Mouse (Mus musculus) midbrain, embryonic 11.5 days (tissue): ENCODE measurements around the gene Zbtb37. TPM values are rescaled to one million over a fixed set of nuclear protein-coding genes. Genes with fewer than 3 reads are reported as not detected.
"Not testable (repeated sequence)": the region's sequence is repeated elsewhere in the genome, so short reads cannot be mapped to it uniquely, and the experiment has no call there.

Experiments
- ATAC-seq: fragments of 200-750 bp; cut with Nextera tagmentation; 2 replicates; pipeline ENCODE4 v1.8.0; 2017; ENCODE audit warnings: moderate TSS enrichment, moderate library complexity; ENCODE audit not compliant: low FRiP score
- DNase-seq: peaks from one replicate; pipeline ENCODE4 v3.0.0; 2015; ENCODE audit warnings: low spot score; ENCODE audit errors: missing footprints
- H3K27ac ChIP-seq: fragments of 300-500 bp; sonication (generic); 2 replicates; pipeline ENCODE4 v1.5.1; 2014; ENCODE audit warnings: low read depth, low read length
- H3K27me3 ChIP-seq: fragments of 300-500 bp; sonication (generic); 2 replicates; pipeline ENCODE4 v1.6.1; 2014; ENCODE audit warnings: mild to moderate bottlenecking, low read length, moderate library complexity, mixed read lengths; ENCODE audit not compliant: control insufficient read depth, insufficient read depth
- H3K36me3 ChIP-seq: fragments of 300-500 bp; sonication (generic); 2 replicates; pipeline ENCODE4 v1.6.1; 2014; ENCODE audit warnings: mild to moderate bottlenecking, low read length, moderate library complexity, mixed read lengths; ENCODE audit not compliant: control insufficient read depth, insufficient read depth
- H3K4me1 ChIP-seq: fragments of 300-500 bp; sonication (generic); 2 replicates; pipeline ENCODE4 v1.6.1; 2014; ENCODE audit warnings: low read length; ENCODE audit not compliant: control insufficient read depth, insufficient read depth
- H3K4me2 ChIP-seq: fragments of 300-500 bp; sonication (generic); 2 replicates; pipeline ENCODE4 v1.6.1; 2014; ENCODE audit warnings: mild to moderate bottlenecking, moderate library complexity
- H3K4me3 ChIP-seq: fragments of 300-500 bp; sonication (generic); 2 replicates; pipeline ENCODE4 v1.5.1; 2014; ENCODE audit warnings: low read depth, low read length
- H3K9ac ChIP-seq: fragments of 300-500 bp; sonication (generic); 2 replicates; pipeline ENCODE4 v1.6.1; 2014; ENCODE audit warnings: low read length
- H3K9me3 ChIP-seq: fragments of 300-500 bp; sonication (generic); 2 replicates; pipeline ENCODE4 v1.6.1; 2016; ENCODE audit warnings: low read length; ENCODE audit not compliant: control insufficient read depth
- WGBS: fragments of 180-500 bp; shearing (Covaris S2); extraction: QIAGEN DNeasy Blood & Tissue Kit; methylation state at CpG from one replicate; pipeline ENCODE4 v1.1.7; 2014; 5-methylcytosine and 5-hydroxymethylcytosine counted together
- polyA plus RNA-seq: library from polyadenylated mRNA; unstranded; fragments of >200 nt; fragmentation: Nextera tagmentation; extraction: Ambion mirVana; gene quantifications from 2 replicates; pipeline ENCODE4 v1.2.1, GENCODE M21; 2014

Zbtb37 gene
- polyA plus RNA-seq, 1 experiment from 2014 or later: 15.0 TPM

GRCm38 (mm10) chr1:161036411-161036841 lies 1.8 kb upstream of the Zbtb37 start:
- Histone ChIP-seq H3K4me1 (peaks cover 17% of the 10 kb centered on the region), H3K27ac (peak overlapping the region; percentile 68), H3K36me3 (peaks cover 12% of the 10 kb centered on the region; the same call in 1 of the 2 replicates), H3K9ac (peak overlapping the region; percentile 87), H3K4me2 (peak overlapping the region; percentile 92), H3K27me3 (no peaks in the 10 kb centered on the region), H3K4me3 (peak overlapping the region; percentile 70), H3K9me3 (no peaks in the 10 kb centered on the region)
- DNase-seq (peak; percentile 92), ATAC-seq (no peak)
- WGBS: 0% methylated on average over 5 of the region's 5 CpGs

- peak overlapping the region; percentile 70 for H3K4me3 ChIP-seq
- peaks cover 12% of the 10 kb centered on the region; the same call in 1 of the 2 replicates for H3K36me3 ChIP-seq
- H3K27ac ChIP-seq: peak overlapping the region; percentile 68
- peak overlapping the region; percentile 87 for H3K9ac ChIP-seq
- 0% methylated on average over 6 of the region's 6 CpGs for WGBS
- peak overlapping the region; percentile 92 for H3K4me2 ChIP-seq
- H3K9me3 ChIP-seq: no peaks in the 10 kb centered on the region
- DNase-seq: no peak
- H3K27me3 ChIP-seq: no peaks in the 10 kb centered on the region
- ATAC-seq: no peak
- H3K4me1 ChIP-seq: peaks cover 17% of the 10 kb centered on the region
Observed at GRCm38 (mm10) chr1:161035786-161036404, 1.2 kb upstream of the Zbtb37 start.

GRCm38 (mm10) chr1:161035281-161035785 lies 684 bp upstream of the Zbtb37 start:
- Histone ChIP-seq H3K4me1 (peaks cover 17% of the 10 kb centered on the region), H3K27ac (peak overlapping the region; percentile 68), H3K9me3 (no peaks in the 10 kb centered on the region), H3K36me3 (peaks cover 12% of the 10 kb centered on the region; the same call in 1 of the 2 replicates), H3K9ac (peak overlapping the region; percentile 87), H3K4me3 (peak overlapping the region; percentile 70), H3K27me3 (no peaks in the 10 kb centered on the region), H3K4me2 (peak overlapping the region; percentile 92)
- 0% methylated on average over 14 of the region's 14 CpGs for WGBS
- DNase-seq: no peak
- peak; percentile 31 for ATAC-seq

- WGBS: 3% methylated on average over 21 of the region's 21 CpGs
Observed at GRCm38 (mm10) chr1:161033856-161034434, 704 bp downstream of the Zbtb37 start.

GRCm38 (mm10) chr1:161032345-161032744 lies 2.3 kb downstream of the Zbtb37 start:
- DNase-seq (no peak), ATAC-seq (no peak)
- Histone ChIP-seq H3K27ac (no peak overlapping the region), H3K9ac (no peak overlapping the region), H3K9me3 (no peaks in the 10 kb centered on the region), H3K4me1 (peaks cover 4% of the 10 kb centered on the region; the same call in 1 of the 2 replicates), H3K4me3 (no peak overlapping the region), H3K4me2 (no peak overlapping the region), H3K36me3 (peaks cover 13% of the 10 kb centered on the region; the same call in 1 of the 2 replicates), H3K27me3 (no peaks in the 10 kb centered on the region)
- WGBS: 90% methylated on average over 7 of the region's 7 CpGs

More at GRCm38 (mm10) chr1:161033856-161034434, 704 bp downstream of the Zbtb37 start:
- Histone ChIP-seq H3K4me1 (peaks cover 9% of the 10 kb centered on the region), H3K4me2 (peak overlapping the region; percentile 68), H3K27ac (peak overlapping the region; percentile 69), H3K4me3 (peak overlapping the region; percentile 70), H3K9ac (peak overlapping the region; percentile 87), H3K27me3 (no peaks in the 10 kb centered on the region), H3K9me3 (no peaks in the 10 kb centered on the region), H3K36me3 (peaks cover 17% of the 10 kb centered on the region; the same call in 1 of the 2 replicates)
- no peak for ATAC-seq
- peak; percentile 94 for DNase-seq

- peaks cover 4% of the 10 kb centered on the region; the same call in 1 of the 2 replicates for H3K4me1 ChIP-seq
- no peak overlapping the region for H3K27ac ChIP-seq
- no peak overlapping the region for H3K9ac ChIP-seq
- H3K36me3 ChIP-seq: peaks cover 13% of the 10 kb centered on the region; the same call in 1 of the 2 replicates
- H3K9me3 ChIP-seq: no peaks in the 10 kb centered on the region
- no peaks in the 10 kb centered on the region for H3K27me3 ChIP-seq
- DNase-seq (no peak), ATAC-seq (no peak)
- no peak overlapping the region for H3K4me2 ChIP-seq
- H3K4me3 ChIP-seq: no peak overlapping the region
- WGBS: 97% methylated on average over 9 of the region's 9 CpGs
Observed at GRCm38 (mm10) chr1:161031881-161032280, 2.8 kb downstream of the Zbtb37 start.

GRCm38 (mm10) chr1:161030058-161030457 lies 4.6 kb downstream of the Zbtb37 start:
- no peak overlapping the region for H3K4me2 ChIP-seq
- DNase-seq (peak; percentile 21), ATAC-seq (no peak)
- 93% methylated on average over 3 of the region's 3 CpGs for WGBS
- no peak overlapping the region for H3K4me3 ChIP-seq
- no peaks in the 10 kb centered on the region for H3K9me3 ChIP-seq
- H3K9ac ChIP-seq: no peak overlapping the region
- peaks cover 4% of the 10 kb centered on the region; the same call in 1 of the 2 replicates for H3K4me1 ChIP-seq
- no peak overlapping the region for H3K27ac ChIP-seq
- peaks cover 10% of the 10 kb centered on the region; the same call in 1 of the 2 replicates for H3K36me3 ChIP-seq
- no peaks in the 10 kb centered on the region for H3K27me3 ChIP-seq

- ATAC-seq, H3K4me1 ChIP-seq, H3K9ac ChIP-seq, H3K4me3 ChIP-seq, H3K9me3 ChIP-seq, H3K4me2 ChIP-seq, H3K36me3 ChIP-seq, H3K27ac ChIP-seq, H3K27me3 ChIP-seq: not testable (repeated sequence)
- DNase-seq: peak; percentile 39
- 77% methylated on average over 1 of the region's 1 CpGs for WGBS
Observed at GRCm38 (mm10) chr1:161028427-161028826, 6.2 kb downstream of the Zbtb37 start.

- WGBS: 89% methylated on average over 2 of the region's 2 CpGs
- Histone ChIP-seq H3K27ac (no peak overlapping the region), H3K4me1 (no peaks in the 10 kb centered on the region), H3K4me3 (no peak overlapping the region), H3K9ac (no peak overlapping the region), H3K9me3 (no peaks in the 10 kb centered on the region), H3K4me2 (no peak overlapping the region), H3K27me3 (no peaks in the 10 kb centered on the region), H3K36me3 (peaks cover 10% of the 10 kb centered on the region; the same call in 1 of the 2 replicates)
- ATAC-seq (no peak), DNase-seq (peak; percentile 17)
Observed at GRCm38 (mm10) chr1:161027196-161027595, 7.5 kb downstream of the Zbtb37 start.
